ENCODE assay signal across 22 mouse cellular contexts in genomic region chr6:4163733-4164132, GRCm38 (mm10).
"Had no signal": no experiment of that assay in that cellular context is flagged by ENCODE, and none has a peak within 500 bp of the region (broad histone marks: within the 10 kb centered on the region; RNA-seq: fewer than 3 reads in every experiment).

No protein-coding gene starts in this region.

- H3K4me2 ChIP-seq: limb, embryonic 12.5 days; limb, embryonic 15.5 days; liver, embryonic 11.5 days; lung, embryonic 14.5 days; midbrain, embryonic 11.5 days; neural tube, embryonic 13.5 days; stomach, embryonic 15.5 days had no signal

- H3K9me3 ChIP-seq: limb, embryonic 15.5 days; neural tube, embryonic 13.5 days; stomach, embryonic 15.5 days had no signal

- H3K4me3 ChIP-seq: limb, embryonic 12.5 days; limb, embryonic 15.5 days; neural tube, embryonic 13.5 days; stomach, embryonic 15.5 days had no signal

- H3K9ac ChIP-seq: limb, embryonic 12.5 days; limb, embryonic 15.5 days; liver, embryonic 14.5 days; liver, postnatal 0 days; lung, embryonic 14.5 days; neural tube, embryonic 13.5 days; stomach, embryonic 15.5 days had no signal

- ATAC-seq: liver, postnatal 0 days; lung, postnatal 0 days had no signal

- H3K4me1 ChIP-seq: limb, embryonic 12.5 days; limb, embryonic 15.5 days; stomach, embryonic 15.5 days had no signal

- H3K27me3 ChIP-seq: limb, embryonic 12.5 days; limb, embryonic 15.5 days; neural tube, embryonic 13.5 days; stomach, embryonic 15.5 days had no signal

- H3K27ac ChIP-seq: kidney, postnatal 0 days; limb, embryonic 12.5 days; limb, embryonic 15.5 days; liver, embryonic 14.5 days; macrophage; neural tube, embryonic 13.5 days; stomach, embryonic 15.5 days had no signal

- DNase-seq: kidney, adult 18-20 months; kidney, adult 9 months; kidney, postnatal 4 days; left cerebral cortex, postnatal 4 days; liver, postnatal 0 days; lung, embryonic 14.5 days; midbrain, embryonic 14.5 days; retina, postnatal 1 day; right cerebral cortex, postnatal 25 days; spleen, adult 18-20 months; thymus, adult 18-20 months; thymus, postnatal 36 days had no signal

- H3K36me3 ChIP-seq: limb, embryonic 12.5 days; limb, embryonic 15.5 days; neural tube, embryonic 13.5 days; stomach, embryonic 15.5 days had no signal
